7 mouse cellular contexts compared by ENCODE assay signal in the genomic region with DNA sequence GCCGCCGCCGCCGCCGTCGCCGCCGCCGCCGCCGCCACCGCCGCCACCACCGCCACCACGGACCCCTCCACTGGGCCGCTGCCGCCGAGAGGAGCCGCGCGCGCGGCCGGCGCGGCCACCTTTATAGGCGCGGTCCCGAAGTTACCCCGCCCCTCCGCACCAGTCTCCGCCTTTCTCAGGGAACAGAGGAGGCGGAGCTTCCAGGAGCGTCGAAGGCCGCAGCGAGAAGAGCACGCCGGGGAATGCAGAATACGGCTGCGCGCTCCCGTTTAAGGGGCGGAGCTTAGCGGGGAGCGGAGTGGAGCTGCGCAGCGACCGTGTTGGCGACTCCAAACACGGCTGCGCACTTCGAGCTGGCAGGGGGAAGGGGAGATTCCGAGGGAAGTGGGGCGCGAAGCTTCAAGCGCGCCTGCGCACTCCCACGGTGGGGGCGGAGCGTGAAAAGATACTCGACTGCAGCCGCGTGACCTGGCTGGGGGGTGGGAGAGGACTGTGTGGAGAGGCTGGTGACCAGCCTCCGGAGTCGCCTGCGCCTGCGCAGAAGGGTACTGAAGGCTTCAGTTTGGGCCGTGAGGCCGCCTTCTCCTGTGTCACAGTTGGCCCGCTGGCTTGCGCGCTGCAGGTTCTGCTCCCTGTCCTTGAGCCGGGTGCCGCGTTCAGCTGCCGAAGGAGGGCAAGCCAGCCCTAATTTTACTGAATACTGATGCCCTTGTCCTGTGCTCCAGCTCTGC. TPM values are rescaled to one million over a fixed set of nuclear protein-coding genes. Genes with fewer than 3 reads are reported as not detected.
DNase-seq lines count a peak whose midpoint lies in the region; ATAC-seq lines count a peak whose summit lies in the region.

No protein-coding gene starts in this region.

- no peaks in the 10 kb centered on the region for H3K9me3 ChIP-seq in intestine, embryonic 15.5 days
- H3K9me3 ChIP-seq in midbrain, embryonic 10.5 days (replicated peaks), result no peaks in the 10 kb centered on the region

- peaks cover 9% of the 10 kb centered on the region for H3K36me3 ChIP-seq in intestine, embryonic 15.5 days
- peaks cover 27% of the 10 kb centered on the region for H3K36me3 ChIP-seq in midbrain, embryonic 10.5 days

- peak overlapping the region; percentile 96 for H3K9ac ChIP-seq in intestine, embryonic 15.5 days

- peak overlapping the region; percentile 85 for H3K4me2 ChIP-seq in intestine, embryonic 15.5 days (replicated peaks)

- under 1% methylated on average over 77 of the region's 78 CpGs for WGBS in intestine, embryonic 15.5 days
- WGBS in midbrain, embryonic 10.5 days, result under 1% methylated on average over 78 of the region's 78 CpGs

- H3K4me1 ChIP-seq in intestine, embryonic 15.5 days (replicated peaks), result peaks cover 55% of the 10 kb centered on the region
- H3K4me1 ChIP-seq in midbrain, embryonic 10.5 days, result peaks cover 65% of the 10 kb centered on the region

- intact Hi-C loops in left cerebral cortex, postnatal 25 days (cut with DNase I), result loop anchor here (1.0 to 5.0 kb wide), 3 partner anchors 26 to 89 kb away; partner anchors contain the start of gene Izumo4

- DNase-seq in adrenal gland, adult 18-20 months (ENCODE audit: low spot score in 2 of 2), result peak; percentile 99
- DNase-seq in embryo, embryonic 11 days, result peak; percentile 100
- DNase-seq in gastrocnemius, postnatal 25 days, result peak; percentile 100
- peak; percentile 99 to 100 for DNase-seq in left cerebral cortex, postnatal 25 days (ENCODE audit: low spot score in 2 of 2)
- peak; percentile 100 for DNase-seq in midbrain, embryonic 10.5 days (ENCODE audit: low spot score)
- DNase-seq in right cerebral cortex, postnatal 4 days, result peak; percentile 99

- peak; percentile 93 for ATAC-seq in intestine, embryonic 15.5 days

- no peaks in the 10 kb centered on the region for H3K27me3 ChIP-seq in intestine, embryonic 15.5 days (replicated peaks)
- H3K27me3 ChIP-seq in midbrain, embryonic 10.5 days (ENCODE audit: low read depth, poor library complexity, severe bottlenecking), result no peaks in the 10 kb centered on the region

- peak overlapping the region; percentile 92 for H3K4me3 ChIP-seq in intestine, embryonic 15.5 days (replicated peaks)
- peak overlapping the region; percentile 86 for H3K4me3 ChIP-seq in midbrain, embryonic 10.5 days

- H3K27ac ChIP-seq in intestine, embryonic 15.5 days, result peak overlapping the region; percentile 97
- H3K27ac ChIP-seq in midbrain, embryonic 10.5 days (replicated peaks), result peak overlapping the region; percentile 97

RNA-seq across cellular contexts. Expression of gene Mknk2, which starts 1.5 kb away (rescaled TPM):
- total RNA-seq in adrenal gland, adult 18-20 months (2021), result 100 to 1,000 TPM; 162 to 331 TPM
- 100 to 1,000 TPM; 243 to 270 TPM for total RNA-seq in gastrocnemius, postnatal 25 days (2021)
- 68.8 and 73.0 TPM in 2 replicates for polyA plus RNA-seq in intestine, embryonic 15.5 days (2015; fragmentation: Nextera tagmentation; extraction: Ambion mirVana)
- 10 to 100 TPM; 35.3 to 44.0 TPM for total RNA-seq in left cerebral cortex, postnatal 25 days (2021)
- polyA plus RNA-seq in midbrain, embryonic 10.5 days (2016; fragmentation: Nextera tagmentation; extraction: Ambion mirVana), result 82.7 and 84.7 TPM in 2 replicates

RNA-seq across cellular contexts. Expression of gene Btbd2, which starts 19.5 kb away (rescaled TPM):
- total RNA-seq in adrenal gland, adult 18-20 months (2021), result 10 to 100 TPM; 51.4 to 58.5 TPM
- total RNA-seq in gastrocnemius, postnatal 25 days (2021), result 10 to 100 TPM; 30.5 to 31.4 TPM
- polyA plus RNA-seq in intestine, embryonic 15.5 days (2015; fragmentation: Nextera tagmentation; extraction: Ambion mirVana), result 54.9 and 62.4 TPM in 2 replicates
- total RNA-seq in left cerebral cortex, postnatal 25 days (2021), result 10 to 100 TPM; 91.7 to 92.7 TPM
- polyA plus RNA-seq in midbrain, embryonic 10.5 days (2016; fragmentation: Nextera tagmentation; extraction: Ambion mirVana), result 70.3 and 75.2 TPM in 2 replicates

RNA-seq across cellular contexts. Expression of gene Mob3a, which starts 25.4 kb away (rescaled TPM):
- total RNA-seq in adrenal gland, adult 18-20 months (2021), result 10 to 100 TPM; 16.1 to 29.6 TPM
- 1 to 10 TPM; 5.7 to 6.8 TPM for total RNA-seq in gastrocnemius, postnatal 25 days (2021)
- 40.4 and 43.0 TPM in 2 replicates for polyA plus RNA-seq in intestine, embryonic 15.5 days (2015; fragmentation: Nextera tagmentation; extraction: Ambion mirVana)
- total RNA-seq in left cerebral cortex, postnatal 25 days (2021), result 10 to 100 TPM; 13.4 to 15.8 TPM
- polyA plus RNA-seq in midbrain, embryonic 10.5 days (2016; fragmentation: Nextera tagmentation; extraction: Ambion mirVana), result 69.9 and 73.9 TPM in 2 replicates

RNA-seq across cellular contexts. Expression of gene Izumo4, which starts 25.6 kb away (rescaled TPM):
- 10 to 100 TPM; 11.0 to 18.0 TPM for total RNA-seq in adrenal gland, adult 18-20 months (2021)
- total RNA-seq in gastrocnemius, postnatal 25 days (2021), result 1 to 10 TPM; 2.4 to 3.8 TPM
- 22.3 and 26.5 TPM in 2 replicates for polyA plus RNA-seq in intestine, embryonic 15.5 days (2015; fragmentation: Nextera tagmentation; extraction: Ambion mirVana)
- total RNA-seq in left cerebral cortex, postnatal 25 days (2021), result 10 to 100 TPM; 35.9 to 42.5 TPM
- 8.9 and 15.7 TPM in 2 replicates for polyA plus RNA-seq in midbrain, embryonic 10.5 days (2016; fragmentation: Nextera tagmentation; extraction: Ambion mirVana)

RNA-seq across cellular contexts. Expression of gene Csnk1g2, which starts 53.7 kb away (rescaled TPM):
- 100 to 1,000 TPM; 134 to 140 TPM for total RNA-seq in adrenal gland, adult 18-20 months (2021)
- 10 to 100 TPM; 85.8 to 99.9 TPM for total RNA-seq in gastrocnemius, postnatal 25 days (2021)
- polyA plus RNA-seq in intestine, embryonic 15.5 days (2015; fragmentation: Nextera tagmentation; extraction: Ambion mirVana), result 134 and 152 TPM in 2 replicates
- total RNA-seq in left cerebral cortex, postnatal 25 days (2021), result 100 to 1,000 TPM; 222 to 247 TPM
- 131 and 151 TPM in 2 replicates for polyA plus RNA-seq in midbrain, embryonic 10.5 days (2016; fragmentation: Nextera tagmentation; extraction: Ambion mirVana)

Comparison
In these comparisons a context has a peak if more than half of its experiments do, and no peak if none do; other contexts are left out.
1. Peak in every context shown above with its lines: DNase-seq, ATAC-seq, H3K4me3 ChIP-seq and H3K27ac ChIP-seq.